Mouse (Mus musculus) kidney, adult 10 weeks (tissue): Measurements from ENCODE around the gene Keg1. TPM values are rescaled to one million over a fixed set of nuclear protein-coding genes. Genes with fewer than 3 reads are reported as not detected.

Experiments
- polyA plus RNA-seq: library from polyadenylated mRNA; stranded (reverse); fragments of 350-450 nt; fragmentation: Illumina TruSeq; extraction: RNeasy Lipid Tissue Mini Kit (QIAGEN cat#74804); gene quantifications from one replicate; pipeline ENCODE4 v1.2.3, GENCODE M21; 2014; ENCODE audit warnings: low read depth, low replicate concordance

The Keg1 gene
- polyA plus RNA-seq, result 3,688 TPM

GRCm38 (mm10) chr19:12695590-12695989 is at the start of gene Keg1:
TSS of gene Keg1 (plus strand) at chr19:12695786.

GRCm38 (mm10) chr19:12670139-12670538 is 25.4 kb upstream of the Keg1 start, which contains the start of gene Olfr1442:
TSS of gene Olfr1442 (plus strand) at chr19:12670439.

DNA sequence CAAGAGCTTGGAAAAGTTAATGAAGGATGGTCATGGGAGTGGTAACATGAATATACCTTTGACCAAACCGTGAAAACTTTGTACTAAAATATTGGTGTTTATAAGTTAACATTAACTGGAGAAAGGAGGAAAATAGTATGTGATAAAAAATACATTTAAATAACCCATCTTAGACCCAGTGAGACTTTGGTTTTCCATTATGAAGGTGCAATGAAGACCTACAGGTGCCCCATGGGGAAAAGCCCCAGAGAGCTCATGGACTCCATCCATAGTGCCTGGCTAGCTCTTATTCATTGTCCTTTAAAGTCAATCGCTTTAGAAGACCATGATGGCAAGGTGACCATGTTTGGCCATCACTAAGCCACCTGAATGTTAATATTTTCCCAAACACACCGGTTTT is 17.8 kb upstream of the Keg1 start, which contains the start of gene Olfr1443:
Olfr1443 (plus strand) TSS at position 301 of the 400 bp plus-strand sequence.

DNA sequence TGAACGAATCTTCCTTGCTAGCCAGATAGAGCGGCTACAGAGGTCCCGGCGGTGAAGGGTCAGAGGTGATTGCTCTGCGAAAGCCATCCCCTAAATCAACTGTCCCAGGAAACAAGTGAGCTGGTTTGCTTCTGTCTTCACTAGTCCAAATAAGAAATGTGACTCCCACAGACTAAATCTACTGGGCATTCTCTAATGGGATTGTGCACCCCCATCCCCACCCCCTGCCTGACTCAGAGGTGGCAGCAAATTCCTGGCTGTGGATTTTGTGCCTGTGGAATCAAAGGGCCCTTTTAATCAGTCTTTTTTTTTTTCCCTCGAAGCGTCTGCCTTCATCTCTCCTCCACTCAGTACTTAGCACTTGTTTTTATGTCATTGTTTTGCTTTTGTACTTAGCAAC is 69.7 kb downstream of the Keg1 start, which contains the start of gene Cntf:
Cntf (minus strand) TSS at position 325 of the 400 bp plus-strand sequence.

Other genes with a start within 250 kb of the Keg1 start
- 12.6 TPM for gene Mpeg1, start 235.0 kb upstream of the Keg1 start, polyA plus RNA-seq
- gene Dtx4, start 194.3 kb upstream of the Keg1 start, polyA plus RNA-seq, result 15.2 TPM
- 7.9 TPM for gene Fam111a, start 150.0 kb upstream of the Keg1 start, polyA plus RNA-seq
- gene Gm4952, start 95.8 kb upstream of the Keg1 start, polyA plus RNA-seq, result 9.9 TPM
- gene Glyat, start 62.5 kb upstream of the Keg1 start, polyA plus RNA-seq, result 2,240 TPM
- 1.2 TPM for gene Olfr1442, start 25.3 kb upstream of the Keg1 start, polyA plus RNA-seq
- not detected for gene Olfr1443, start 17.7 kb upstream of the Keg1 start, polyA plus RNA-seq
- 3.8 TPM for gene Cntf, start 69.8 kb downstream of the Keg1 start, polyA plus RNA-seq
- 134 TPM for gene Zfp91, start 100.3 kb downstream of the Keg1 start, polyA plus RNA-seq
- 1.3 TPM for gene Lpxn, start 100.4 kb downstream of the Keg1 start, polyA plus RNA-seq
- not detected for gene Gm5244, start 150.9 kb downstream of the Keg1 start, polyA plus RNA-seq
- not detected for gene Olfr1444, start 161.5 kb downstream of the Keg1 start, polyA plus RNA-seq
- gene Olfr1445, start 188.1 kb downstream of the Keg1 start, polyA plus RNA-seq, result not detected
- not detected for gene Olfr1446, start 197.7 kb downstream of the Keg1 start, polyA plus RNA-seq
- not detected for gene Olfr1447, start 208.0 kb downstream of the Keg1 start, polyA plus RNA-seq
- gene Olfr1448, start 228.6 kb downstream of the Keg1 start, polyA plus RNA-seq, result not detected
- gene Olfr1449, start 235.1 kb downstream of the Keg1 start, polyA plus RNA-seq, result not detected